Mouse (Mus musculus) thymus, postnatal 25 days (tissue): ENCODE measurements around the gene Ccdc28a.

Source experiments
- DNase-seq: peaks from one replicate; pipeline ENCODE4 v3.0.0; 2022

Gene Ccdc28a

GRCm38 (mm10) chr10:18193221-18193620 lies 41.6 kb downstream of the Ccdc28a start:
- DNase-seq: no peak

GRCm38 (mm10) chr10:18191706-18192105 lies 43.1 kb downstream of the Ccdc28a start:
- no peak for DNase-seq

GRCm38 (mm10) chr10:18189498-18189897 lies 45.3 kb downstream of the Ccdc28a start:
- no peak for DNase-seq

- no peak for DNase-seq
Observed at GRCm38 (mm10) chr10:18188564-18188963, 46.2 kb downstream of the Ccdc28a start.

GRCm38 (mm10) chr10:18182246-18182645 lies 52.6 kb downstream of the Ccdc28a start:
- no peak for DNase-seq

GRCm38 (mm10) chr10:18177304-18177703 lies 57.5 kb downstream of the Ccdc28a start:
- DNase-seq: no peak

- no peak for DNase-seq
Observed at GRCm38 (mm10) chr10:18176722-18177121, 58.1 kb downstream of the Ccdc28a start.

- no peak for DNase-seq
Observed at GRCm38 (mm10) chr10:18175087-18175486, 59.7 kb downstream of the Ccdc28a start.
